12 mouse cellular contexts compared by ENCODE assay signal in the genomic region with DNA sequence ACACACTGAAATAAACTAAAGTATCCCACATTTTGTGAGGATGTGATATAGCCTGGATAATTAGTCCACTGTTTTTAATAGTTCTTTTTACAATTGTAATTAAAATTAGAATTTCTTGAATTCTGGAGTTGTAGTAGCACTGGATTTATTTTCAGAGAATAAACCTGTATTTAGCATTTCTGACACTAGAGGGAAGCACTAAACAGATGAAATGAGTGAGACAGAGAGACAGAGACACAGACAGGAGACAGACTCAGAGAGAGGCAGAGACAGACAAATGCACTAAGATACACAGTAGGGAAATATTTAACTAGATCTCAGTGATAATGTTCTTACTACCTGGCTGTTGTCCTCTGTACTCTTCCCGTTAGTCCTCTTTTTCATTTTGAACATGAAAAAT.
DNase-seq lines count a peak whose midpoint lies in the region; ATAC-seq lines count a peak whose summit lies in the region.
"Had no signal": no experiment of that assay in that cellular context is flagged by ENCODE, and none has a peak within 500 bp of the region (broad histone marks: within the 10 kb centered on the region; RNA-seq: fewer than 3 reads in every experiment).

No protein-coding gene starts in this region.

- intact Hi-C loops in left cerebral cortex, postnatal 4 days (cut with DNase I) = no loop called here

- no peak overlapping the region for H3K4me2 ChIP-seq in embryonic facial prominence, embryonic 11.5 days (ENCODE audit: low read depth, low read length)
- H3K4me2 ChIP-seq: embryonic facial prominence, embryonic 13.5 days had no signal

- no peak overlapping the region for H3K27ac ChIP-seq in embryonic facial prominence, embryonic 11.5 days (replicated peaks; ENCODE audit: low read depth, low read length)
- no peak overlapping the region for H3K27ac ChIP-seq in embryonic facial prominence, embryonic 10.5 days (replicated peaks)
- H3K27ac ChIP-seq: embryonic facial prominence, embryonic 13.5 days had no signal

- no peaks in the 10 kb centered on the region for H3K27me3 ChIP-seq in embryonic facial prominence, embryonic 11.5 days (ENCODE audit: control insufficient read depth, insufficient read depth, low read length)
- no peaks in the 10 kb centered on the region for H3K27me3 ChIP-seq in embryonic facial prominence, embryonic 10.5 days (replicated peaks; ENCODE audit: low read depth, poor library complexity, severe bottlenecking)
- H3K27me3 ChIP-seq: embryonic facial prominence, embryonic 13.5 days had no signal

- H3K4me1 ChIP-seq in embryonic facial prominence, embryonic 11.5 days (ENCODE audit: control insufficient read depth, insufficient read depth, low read length) = no peaks in the 10 kb centered on the region
- H3K4me1 ChIP-seq in embryonic facial prominence, embryonic 10.5 days = no peaks in the 10 kb centered on the region
- H3K4me1 ChIP-seq: embryonic facial prominence, embryonic 13.5 days had no signal

- WGBS in embryonic facial prominence, embryonic 11.5 days = 91% methylated on average over 1 of the region's 1 CpGs
- 75% methylated on average over 1 of the region's 1 CpGs for WGBS in embryonic facial prominence, embryonic 10.5 days

- no peak for ATAC-seq in embryonic facial prominence, embryonic 11.5 days (replicated peaks; ENCODE audit: insufficient number of reproducible peaks, low FRiP score, low TSS enrichment, low read depth)
- peak; percentile 70 for ATAC-seq in megakaryocyte progenitor cell, adult 5-6 weeks (replicated peaks; ENCODE audit: poor library complexity)
- ATAC-seq: inflammation-experienced regulatory T-cells, adult 6 months had no signal

- H3K36me3 ChIP-seq in embryonic facial prominence, embryonic 11.5 days (replicated peaks; ENCODE audit: control insufficient read depth, insufficient read depth, low read depth, low read length) = no peaks in the 10 kb centered on the region
- no peaks in the 10 kb centered on the region for H3K36me3 ChIP-seq in embryonic facial prominence, embryonic 10.5 days (replicated peaks)
- H3K36me3 ChIP-seq: embryonic facial prominence, embryonic 13.5 days had no signal

- no peak overlapping the region for H3K9ac ChIP-seq in embryonic facial prominence, embryonic 11.5 days (replicated peaks; ENCODE audit: low read length)
- H3K9ac ChIP-seq: embryonic facial prominence, embryonic 13.5 days had no signal

- peak; percentile 62 for DNase-seq in embryonic facial prominence, embryonic 11.5 days (ENCODE audit: low spot score)
- no peak for DNase-seq in embryonic facial prominence, embryonic 10.5 days (ENCODE audit: low spot score)
- peak; percentile 75 for DNase-seq in layer of hippocampus, adult 9-10 months (ENCODE audit: low spot score)
- no peak for DNase-seq in layer of hippocampus, adult 11-12 months (ENCODE audit: low spot score)
- DNase-seq in Muller cell, postnatal 12 days (ENCODE audit: inconsistent ontology term) = peak; percentile 29
- no peak for DNase-seq in left cerebral cortex, postnatal 4 days
- no peak for DNase-seq in adrenal gland, postnatal 14 days
- DNase-seq: adrenal gland, postnatal 36 days; gastrocnemius, postnatal 14 days had no signal

- H3K9me3 ChIP-seq in embryonic facial prominence, embryonic 11.5 days (replicated peaks; ENCODE audit: control insufficient read depth, low read length) = no peaks in the 10 kb centered on the region
- H3K9me3 ChIP-seq in embryonic facial prominence, embryonic 10.5 days = no peaks in the 10 kb centered on the region
- H3K9me3 ChIP-seq: embryonic facial prominence, embryonic 13.5 days had no signal

- no peak overlapping the region for H3K4me3 ChIP-seq in embryonic facial prominence, embryonic 11.5 days (ENCODE audit: low read depth, low read length)
- H3K4me3 ChIP-seq in embryonic facial prominence, embryonic 10.5 days = no peak overlapping the region
- H3K4me3 ChIP-seq: embryonic facial prominence, embryonic 13.5 days had no signal

Comparison
In these comparisons a context has a peak if more than half of its experiments do, and no peak if none do; other contexts are left out.
1. DNase-seq: peak in embryonic facial prominence, embryonic 11.5 days (single experiment), layer of hippocampus, adult 9-10 months (single experiment) and Muller cell, postnatal 12 days (single experiment); none in embryonic facial prominence, embryonic 10.5 days (single experiment), layer of hippocampus, adult 11-12 months (single experiment), left cerebral cortex, postnatal 4 days (single experiment) and adrenal gland, postnatal 14 days (single experiment).